Mouse (Mus musculus) mouse trophoblast stem cell (cell line): ENCODE data around the gene Pm20d2.

Source experiments
- in situ Hi-C, 2 experiments: fragments of 300-500 bp; cut with MseI, MboI; formaldehyde crosslinking; loops; 2 replicates in 1 of 2; 3 replicates in 1 of 2; pipeline ENCODE4 v1.15.1; 2025

Gene Pm20d2

DNA sequence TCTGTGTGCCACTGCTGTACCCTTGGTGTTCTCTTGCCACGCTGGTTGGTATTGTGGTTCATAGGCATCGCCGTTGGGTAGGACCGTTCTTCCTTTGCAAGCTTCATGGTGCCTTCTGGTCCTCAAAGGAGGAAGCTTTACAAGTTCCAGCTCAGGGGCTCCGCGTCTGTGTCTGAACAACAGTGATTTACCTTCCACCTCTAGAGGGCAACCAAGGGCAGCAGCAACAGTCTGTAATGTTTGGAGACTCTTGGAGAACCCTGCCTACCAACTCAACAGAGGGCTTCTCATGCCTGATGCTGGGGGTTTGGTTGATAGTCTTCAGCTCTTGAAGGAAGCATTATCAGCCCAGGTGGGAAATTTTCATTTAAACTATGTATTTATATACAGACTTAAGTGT, 65.0 kb downstream of the Pm20d2 start:
- in situ Hi-C loops = loop anchor here in 1 of 2 experiments (25.0 kb wide), 1 partner anchor 537 kb away; no protein-coding TSS in a partner anchor
